Mouse (Mus musculus) kidney, adult 2 months (tissue): ENCODE results near the gene Noc3l.

ENCODE experiments used
- CTCF ChIP-seq: fragments of 200-500 bp; conservative IDR thresholded peaks from 2 replicates; pipeline ENCODE4 v1.5.1; 2011; ENCODE audit warnings: low read depth, mild to moderate bottlenecking, control low read depth, low read length, moderate library complexity, mixed read lengths; ENCODE audit not compliant: insufficient read depth, insufficient read length
- POLR2A ChIP-seq: fragments of 200-500 bp; IDR thresholded peaks from one replicate; pipeline ENCODE4 v1.6.1; 2011; ENCODE audit warnings: low read depth, low read length, control low read depth

DNA sequence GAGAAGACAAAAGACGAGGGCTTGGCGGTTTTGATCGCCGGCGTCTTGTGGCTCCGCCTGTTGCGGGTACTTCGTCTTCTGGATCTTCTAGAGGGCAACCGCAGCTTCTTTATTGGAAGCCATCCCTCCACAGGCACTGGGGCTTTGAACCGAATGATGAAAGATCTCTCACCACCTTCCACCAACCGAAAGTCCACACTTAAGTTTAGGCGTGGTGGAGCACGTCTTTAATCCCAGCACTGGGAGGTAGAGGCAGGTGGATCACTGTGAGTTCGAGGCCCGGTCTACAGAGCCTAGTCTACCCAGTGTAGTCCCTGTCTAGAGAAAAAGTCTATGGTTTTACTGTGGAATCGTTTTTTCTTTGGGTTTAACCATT is 378 bp upstream of the Noc3l start:
- no peak for TF ChIP-seq CTCF
- no peak for TF ChIP-seq POLR2A
